Mouse (Mus musculus) embryonic fibroblast, embryonic 13.5 days (primary cell): ENCODE data around the gene Nln.

ENCODE experiments used
- CTCF ChIP-seq: IDR thresholded peaks from 2 replicates; pipeline ENCODE4 v1.5.1; 2011; ENCODE audit warnings: mild to moderate bottlenecking, control low read depth, low read length, moderate library complexity, borderline replicate concordance; ENCODE audit not compliant: insufficient read depth
- POLR2A ChIP-seq: IDR thresholded peaks from 2 replicates; pipeline ENCODE4 v1.6.1; 2011; ENCODE audit warnings: low read depth, mild to moderate bottlenecking, control low read depth, low read length, moderate library complexity

- TF ChIP-seq POLR2A (no peak), CTCF (no peak)
Measured at GRCm38 (mm10) chr13:104123662-104124381, 14.4 kb upstream of the Nln start.
